ENCODE assay signal across 24 mouse cellular contexts in genomic region chr17:48479952-48480351, GRCm38 (mm10). TPM values are rescaled to one million over a fixed set of nuclear protein-coding genes. Genes with fewer than 3 reads are reported as not detected.
"Had no signal": no experiment of that assay in that cellular context is flagged by ENCODE, and none has a peak within 500 bp of the region (broad histone marks: within the 10 kb centered on the region; RNA-seq: fewer than 3 reads in every experiment).

No protein-coding gene starts in this region.

- H3K4me3 ChIP-seq: kidney, embryonic 15.5 days; left cerebral cortex, adult 2 months; liver, embryonic 13.5 days; midbrain, embryonic 15.5 days; neural tube, embryonic 12.5 days; neural tube, embryonic 15.5 days; stomach, embryonic 15.5 days had no signal

- H3K9ac ChIP-seq: kidney, embryonic 15.5 days; liver, embryonic 13.5 days; midbrain, embryonic 15.5 days; neural tube, embryonic 12.5 days; neural tube, embryonic 15.5 days; stomach, embryonic 15.5 days had no signal

- H3K4me1 ChIP-seq: kidney, embryonic 15.5 days; midbrain, embryonic 15.5 days; neural tube, embryonic 12.5 days; neural tube, embryonic 15.5 days; stomach, embryonic 15.5 days had no signal

- H3K4me2 ChIP-seq: kidney, embryonic 15.5 days; liver, embryonic 13.5 days; midbrain, embryonic 11.5 days; midbrain, embryonic 15.5 days; neural tube, embryonic 12.5 days; neural tube, embryonic 15.5 days; stomach, embryonic 15.5 days had no signal

- H3K36me3 ChIP-seq: kidney, embryonic 15.5 days; liver, embryonic 13.5 days; midbrain, embryonic 15.5 days; neural tube, embryonic 12.5 days; neural tube, embryonic 15.5 days; stomach, embryonic 15.5 days had no signal

- H3K9me3 ChIP-seq: kidney, embryonic 15.5 days; liver, embryonic 13.5 days; midbrain, embryonic 15.5 days; neural tube, embryonic 12.5 days; neural tube, embryonic 15.5 days; stomach, embryonic 15.5 days had no signal

- H3K27ac ChIP-seq: kidney, embryonic 15.5 days; left cerebral cortex, adult 2 months; liver, embryonic 13.5 days; midbrain, embryonic 15.5 days; neural tube, embryonic 12.5 days; neural tube, embryonic 15.5 days; stomach, embryonic 15.5 days had no signal

- DNase-seq: kidney, adult 8-10 months; kidney, postnatal 10 days; kidney, postnatal 36 days; layer of hippocampus, postnatal 36 days; liver, embryonic 13.5 days; lung, adult 2 months; lung, postnatal 14 days; lung, postnatal 4 days; spleen, adult 18-20 months; thymus, postnatal 25 days had no signal

- H3K27me3 ChIP-seq: kidney, embryonic 15.5 days; liver, embryonic 13.5 days; midbrain, embryonic 15.5 days; neural tube, embryonic 12.5 days; neural tube, embryonic 15.5 days; stomach, embryonic 15.5 days had no signal

- ATAC-seq: midbrain, embryonic 15.5 days had no signal

RNA-seq across cellular contexts. Expression of gene Unc5cl, which starts 25.3 kb away (rescaled TPM):
- total RNA-seq: liver, adult 2 months had no signal
- polyA plus RNA-seq: midbrain, embryonic 11.5 days; neural tube, embryonic 12.5 days had no signal

RNA-seq across cellular contexts. Expression of gene Tspo2, which starts 28.6 kb away (rescaled TPM):
- total RNA-seq: layer of hippocampus, adult 8-10 months; layer of hippocampus, postnatal 10 days; layer of hippocampus, postnatal 36 days; left cerebral cortex, adult 2 months; left cerebral cortex, postnatal 10 days; left cerebral cortex, postnatal 36 days; liver, adult 2 months had no signal
- polyA plus RNA-seq: liver, adult 2 months had no signal

RNA-seq across cellular contexts. Expression of gene Apobec2, which starts 47.2 kb away (rescaled TPM):
- total RNA-seq: layer of hippocampus, postnatal 36 days; left cerebral cortex, adult 2 months; left cerebral cortex, postnatal 36 days; megakaryocyte progenitor cell, adult 5-6 weeks; megakaryocyte-erythroid progenitor cell, adult 5-6 weeks had no signal
- polyA plus RNA-seq: liver, adult 2 months had no signal
